Mouse (Mus musculus) splenic B cell, adult 2 months (primary cell): ENCODE results near the gene Ptpn7.

Experiments used
- DNase-seq: peaks from one replicate; pipeline ENCODE4 v3.0.0-alpha.2; 2011; ENCODE audit warnings: low read depth, low spot score
- H3K27me3 ChIP-seq: 2 replicates; pipeline ENCODE4 v1.6.1; 2012; ENCODE audit warnings: mild to moderate bottlenecking, low read length, moderate library complexity, mixed read lengths; ENCODE audit not compliant: control insufficient read depth, poor library complexity, insufficient read depth, severe bottlenecking
- H3K36me3 ChIP-seq: 2 replicates; pipeline ENCODE4 v1.6.1; 2012; ENCODE audit warnings: mild to moderate bottlenecking, low read length, moderate library complexity, mixed read lengths; ENCODE audit not compliant: control insufficient read depth, poor library complexity, insufficient read depth, severe bottlenecking

The Ptpn7 gene

GRCm38 (mm10) chr1:135132473-135132872 is at the start of gene Ptpn7:
Gene Ptpn7 (plus strand): TSS chr1:135132700.
- DNase-seq = peak; percentile 92
- Histone ChIP-seq H3K27me3 (no peaks in the 10 kb centered on the region), H3K36me3 (peaks cover 4% of the 10 kb centered on the region)

- no peaks in the 10 kb centered on the region for H3K36me3 ChIP-seq
- no peak for DNase-seq
Measured at GRCm38 (mm10) chr1:135083465-135083864, 49.0 kb upstream of the Ptpn7 start.

GRCm38 (mm10) chr1:135085296-135085871 is 47.1 kb upstream of the Ptpn7 start:
- no peak for DNase-seq
- Histone ChIP-seq H3K36me3 (no peaks in the 10 kb centered on the region), H3K27me3 (no peaks in the 10 kb centered on the region)

More at GRCm38 (mm10) chr1:135083465-135083864, 49.0 kb upstream of the Ptpn7 start:
- H3K27me3 ChIP-seq = no peaks in the 10 kb centered on the region

GRCm38 (mm10) chr1:135086015-135086414 is 46.5 kb upstream of the Ptpn7 start:
- H3K36me3 ChIP-seq = no peaks in the 10 kb centered on the region
- no peaks in the 10 kb centered on the region for H3K27me3 ChIP-seq
- no peak for DNase-seq

- DNase-seq = no peak
- no peaks in the 10 kb centered on the region for H3K27me3 ChIP-seq
- H3K36me3 ChIP-seq = no peaks in the 10 kb centered on the region
Measured at GRCm38 (mm10) chr1:135087414-135087813, 45.1 kb upstream of the Ptpn7 start.

- DNase-seq = no peak
- no peaks in the 10 kb centered on the region for H3K36me3 ChIP-seq
- no peaks in the 10 kb centered on the region for H3K27me3 ChIP-seq
Measured at GRCm38 (mm10) chr1:135089626-135090025, 42.9 kb upstream of the Ptpn7 start.

- H3K27me3 ChIP-seq = no peaks in the 10 kb centered on the region
- H3K36me3 ChIP-seq = no peaks in the 10 kb centered on the region
- peak; percentile 65 for DNase-seq
Measured at GRCm38 (mm10) chr1:135090914-135091313, 41.6 kb upstream of the Ptpn7 start.

- no peaks in the 10 kb centered on the region for H3K27me3 ChIP-seq
- peak; percentile 63 for DNase-seq
- H3K36me3 ChIP-seq = no peaks in the 10 kb centered on the region
Measured at GRCm38 (mm10) chr1:135094723-135095122, 37.8 kb upstream of the Ptpn7 start.

- DNase-seq = peak; percentile 77
- no peaks in the 10 kb centered on the region for H3K36me3 ChIP-seq
- H3K27me3 ChIP-seq = no peaks in the 10 kb centered on the region
Measured at GRCm38 (mm10) chr1:135095189-135095588, 37.3 kb upstream of the Ptpn7 start.

- DNase-seq = no peak
- no peaks in the 10 kb centered on the region for H3K36me3 ChIP-seq
- H3K27me3 ChIP-seq = no peaks in the 10 kb centered on the region
Measured at GRCm38 (mm10) chr1:135096312-135096711, 36.2 kb upstream of the Ptpn7 start.

GRCm38 (mm10) chr1:135097441-135097840 is 35.1 kb upstream of the Ptpn7 start:
- Histone ChIP-seq H3K27me3 (no peaks in the 10 kb centered on the region), H3K36me3 (no peaks in the 10 kb centered on the region)
- DNase-seq = no peak

- no peaks in the 10 kb centered on the region for H3K27me3 ChIP-seq
- DNase-seq = no peak
- no peaks in the 10 kb centered on the region for H3K36me3 ChIP-seq
Measured at GRCm38 (mm10) chr1:135098441-135098840, 34.1 kb upstream of the Ptpn7 start.

GRCm38 (mm10) chr1:135100400-135100799 is 32.1 kb upstream of the Ptpn7 start:
- no peak for DNase-seq
- H3K36me3 ChIP-seq = no peaks in the 10 kb centered on the region
- no peaks in the 10 kb centered on the region for H3K27me3 ChIP-seq

GRCm38 (mm10) chr1:135105124-135105523 is 27.4 kb upstream of the Ptpn7 start, which contains the start of gene Lgr6:
Gene Lgr6 (minus strand): TSS chr1:135105276.
- DNase-seq = no peak
- H3K36me3 ChIP-seq = no peaks in the 10 kb centered on the region
- H3K27me3 ChIP-seq = no peaks in the 10 kb centered on the region

GRCm38 (mm10) chr1:135105951-135106350 is 26.5 kb upstream of the Ptpn7 start:
- no peaks in the 10 kb centered on the region for H3K36me3 ChIP-seq
- peak; percentile 84 for DNase-seq
- no peaks in the 10 kb centered on the region for H3K27me3 ChIP-seq

- DNase-seq = peak; percentile 70
- no peaks in the 10 kb centered on the region for H3K36me3 ChIP-seq
- H3K27me3 ChIP-seq = no peaks in the 10 kb centered on the region
Measured at GRCm38 (mm10) chr1:135108611-135109010, 23.9 kb upstream of the Ptpn7 start.
